8 mouse cellular contexts compared by ENCODE assay signal in the genomic region with DNA sequence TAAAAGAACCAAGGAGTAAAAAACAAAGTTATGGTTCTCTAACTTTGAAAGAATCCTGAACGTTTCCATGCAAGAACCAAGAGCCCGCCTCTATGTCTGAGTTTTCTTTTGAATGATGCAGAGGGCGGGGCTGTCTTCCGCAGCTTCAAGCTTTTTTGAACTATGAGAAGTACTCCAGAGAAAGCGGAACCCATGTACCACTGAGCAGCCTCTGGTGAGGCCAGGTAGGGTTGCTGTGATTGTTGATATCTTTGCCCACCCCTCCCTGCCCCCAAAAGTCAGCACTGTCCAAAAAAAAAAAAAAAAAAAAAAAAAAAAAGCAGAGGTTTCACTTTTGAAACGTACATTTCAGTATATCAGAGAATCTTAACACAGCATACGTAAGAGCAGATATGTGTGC.
DNase-seq lines count a peak whose midpoint lies in the region; ATAC-seq lines count a peak whose summit lies in the region.

No protein-coding gene starts in this region.

- H3K9me3 ChIP-seq in kidney, embryonic 14.5 days (ENCODE audit: control insufficient read depth, low read length) = no peaks in the 10 kb centered on the region
- no peaks in the 10 kb centered on the region for H3K9me3 ChIP-seq in embryonic facial prominence, embryonic 14.5 days (ENCODE audit: control insufficient read depth, low read length)
- no peaks in the 10 kb centered on the region for H3K9me3 ChIP-seq in lung, embryonic 15.5 days

- H3K27ac ChIP-seq in kidney, embryonic 14.5 days (ENCODE audit: low read depth, low read length) = no peak overlapping the region
- peak overlapping the region; percentile 17; the same call in 1 of the 2 replicates for H3K27ac ChIP-seq in embryonic facial prominence, embryonic 14.5 days (replicated peaks; ENCODE audit: low read depth, low read length)
- H3K27ac ChIP-seq in lung, embryonic 15.5 days = peak overlapping the region; percentile 74

- peaks cover 32% of the 10 kb centered on the region for H3K4me1 ChIP-seq in kidney, embryonic 14.5 days (ENCODE audit: control insufficient read depth, insufficient read depth, low read length)
- H3K4me1 ChIP-seq in embryonic facial prominence, embryonic 14.5 days (ENCODE audit: control insufficient read depth, insufficient read depth, low read length) = peaks cover 35% of the 10 kb centered on the region
- peaks cover 48% of the 10 kb centered on the region for H3K4me1 ChIP-seq in lung, embryonic 15.5 days

- H3K4me2 ChIP-seq in kidney, embryonic 14.5 days (replicated peaks; ENCODE audit: low read depth, low read length) = no peak overlapping the region
- 0 out of 2 replicates have a peak overlapping the region, but pooled peaks have one; percentile 34 for H3K4me2 ChIP-seq in embryonic facial prominence, embryonic 14.5 days (ENCODE audit: low read depth, low read length)
- peak overlapping the region; percentile 42; the same call in 1 of the 2 replicates for H3K4me2 ChIP-seq in lung, embryonic 15.5 days

- no peak overlapping the region for H3K9ac ChIP-seq in kidney, embryonic 14.5 days (ENCODE audit: low read depth, low read length)
- no peak overlapping the region for H3K9ac ChIP-seq in embryonic facial prominence, embryonic 14.5 days (ENCODE audit: low read depth, low read length)
- no peak overlapping the region for H3K9ac ChIP-seq in lung, embryonic 15.5 days

- H3K4me3 ChIP-seq in kidney, embryonic 14.5 days (ENCODE audit: low read length) = no peak overlapping the region
- no peak overlapping the region for H3K4me3 ChIP-seq in embryonic facial prominence, embryonic 14.5 days (ENCODE audit: low read depth, low read length)
- no peak overlapping the region for H3K4me3 ChIP-seq in lung, embryonic 15.5 days

- peak; percentile 32 for DNase-seq in kidney, postnatal 14 days
- peak; percentile 41 for DNase-seq in embryonic facial prominence, embryonic 14.5 days (ENCODE audit: low spot score)
- peak; percentile 46 for DNase-seq in thymus, postnatal 0 days (ENCODE audit: low spot score)
- no peak for DNase-seq in layer of hippocampus, postnatal 14 days (ENCODE audit: low spot score in 2 of 2)
- DNase-seq in MN1 (ENCODE audit: low spot score) = no peak

- no peaks in the 10 kb centered on the region for H3K27me3 ChIP-seq in kidney, embryonic 14.5 days (ENCODE audit: control insufficient read depth, insufficient read depth, low read length)
- H3K27me3 ChIP-seq in embryonic facial prominence, embryonic 14.5 days (replicated peaks; ENCODE audit: control insufficient read depth, insufficient read depth, low read length) = no peaks in the 10 kb centered on the region
- H3K27me3 ChIP-seq in lung, embryonic 15.5 days = no peaks in the 10 kb centered on the region

- no peaks in the 10 kb centered on the region for H3K36me3 ChIP-seq in kidney, embryonic 14.5 days (ENCODE audit: control insufficient read depth, insufficient read depth, low read length)
- H3K36me3 ChIP-seq in embryonic facial prominence, embryonic 14.5 days (ENCODE audit: control insufficient read depth, insufficient read depth, low read length) = no peaks in the 10 kb centered on the region
- no peaks in the 10 kb centered on the region for H3K36me3 ChIP-seq in lung, embryonic 15.5 days

- 68% methylated on average over 7 of the region's 7 CpGs for WGBS in kidney, embryonic 14.5 days
- WGBS in embryonic facial prominence, embryonic 14.5 days = 45% methylated on average over 7 of the region's 7 CpGs
- 40% methylated on average over 7 of the region's 7 CpGs for WGBS in lung, embryonic 15.5 days

- no peak for ATAC-seq in kidney, embryonic 14.5 days (ENCODE audit: low FRiP score, low TSS enrichment)
- no peak for ATAC-seq in embryonic facial prominence, embryonic 14.5 days (ENCODE audit: low read depth)
- ATAC-seq in lung, embryonic 15.5 days (ENCODE audit: borderline replicate concordance, extremely low read depth, low FRiP score, low TSS enrichment) = no peak
- ATAC-seq in erythroid progenitor cell, adult 5-6 weeks (replicated peaks; ENCODE audit: low FRiP score, poor library complexity, severe bottlenecking) = no peak

Comparison
In these comparisons a context has a peak if more than half of its experiments do, and no peak if none do; other contexts are left out.
1. DNase-seq: peak in kidney, postnatal 14 days (single experiment), embryonic facial prominence, embryonic 14.5 days (single experiment) and thymus, postnatal 0 days (single experiment); none in layer of hippocampus, postnatal 14 days (0 of 2) and MN1 (single experiment).